Mouse (Mus musculus) heart, embryonic 14.5 days (tissue): ENCODE data around the gene Atg5. TPM values are rescaled to one million over a fixed set of nuclear protein-coding genes. Genes with fewer than 3 reads are reported as not detected.
A peak's percentile ranks its signal among the peaks of the same experiment; 100 is the strongest.

Experiments
- ATAC-seq: fragments of 200-750 bp; cut with Nextera tagmentation; 2 replicates; pipeline ENCODE4 v1.8.0; 2017; ENCODE audit warnings: low read depth, moderate TSS enrichment; ENCODE audit not compliant: insufficient number of reproducible peaks, insufficient read depth, low FRiP score
- H3K27ac ChIP-seq, 2 experiments: fragments of 200-500 bp in 1 of 2; fragments of 300-500 bp in 1 of 2; sonication (generic) in 1 of 2; replicated peaks in 1 of 2; 2 replicates each; pipeline ENCODE4 v1.5.1; 2012 to 2014; ENCODE audit warnings: low read depth in 2 of 2, low read length in 2 of 2, control low read depth in 1 of 2, mild to moderate bottlenecking in 1 of 2, mixed read lengths in 1 of 2; ENCODE audit not compliant: control insufficient read depth in 1 of 2, insufficient read depth in 1 of 2
- H3K27me3 ChIP-seq: fragments of 300-500 bp; sonication (generic); 2 replicates; pipeline ENCODE4 v1.6.1; 2014; ENCODE audit warnings: mild to moderate bottlenecking, low read length, control low read depth; ENCODE audit not compliant: control insufficient read depth, insufficient read depth
- H3K36me3 ChIP-seq: fragments of 300-500 bp; sonication (generic); 2 replicates; pipeline ENCODE4 v1.6.1; 2014; ENCODE audit warnings: mild to moderate bottlenecking, control low read depth, low read length, mixed read lengths; ENCODE audit not compliant: control insufficient read depth, insufficient read depth
- H3K4me1 ChIP-seq, 2 experiments: fragments of 200-500 bp in 1 of 2; fragments of 300-500 bp in 1 of 2; sonication (generic) in 1 of 2; 2 replicates each; pipeline ENCODE4 v1.6.1; 2012 to 2014; ENCODE audit warnings: low read length in 2 of 2, control low read depth in 1 of 2, mixed read lengths in 1 of 2; ENCODE audit not compliant: control insufficient read depth in 2 of 2, insufficient read depth in 2 of 2
- H3K4me2 ChIP-seq: fragments of 300-500 bp; sonication (generic); 2 replicates; pipeline ENCODE4 v1.6.1; 2014; ENCODE audit warnings: mild to moderate bottlenecking, low read length
- H3K4me3 ChIP-seq, 2 experiments: fragments of 200-500 bp in 1 of 2; fragments of 300-500 bp in 1 of 2; sonication (generic) in 1 of 2; 2 replicates each; pipeline ENCODE4 v1.5.1; 2012 to 2014; ENCODE audit warnings: low read length in 2 of 2, mild to moderate bottlenecking in 2 of 2, control low read depth in 1 of 2, low read depth in 1 of 2, moderate library complexity in 1 of 2; ENCODE audit not compliant: control insufficient read depth in 1 of 2, insufficient read depth in 1 of 2
- H3K9ac ChIP-seq: fragments of 300-500 bp; sonication (generic); 2 replicates; pipeline ENCODE4 v1.6.1; 2014; ENCODE audit warnings: mild to moderate bottlenecking, low read length
- H3K9me3 ChIP-seq: fragments of 300-500 bp; sonication (generic); 2 replicates; pipeline ENCODE4 v1.6.1; 2016; ENCODE audit warnings: low read length, control low read depth; ENCODE audit not compliant: control insufficient read depth
- WGBS: fragments of 180-500 bp; shearing (Covaris S2); extraction: QIAGEN DNeasy Blood & Tissue Kit; methylation state at CpG from one replicate; pipeline ENCODE4 v1.1.7; 2014; 5-methylcytosine and 5-hydroxymethylcytosine counted together
- polyA plus RNA-seq: library from polyadenylated mRNA; unstranded; fragments of >200 nt; fragmentation: Nextera tagmentation; extraction: Ambion mirVana; gene quantifications from 2 replicates; pipeline ENCODE4 v1.2.1, GENCODE M21; 2014

Gene Atg5
- polyA plus RNA-seq, 1 experiment from 2014 or later = 23.9 TPM

DNA sequence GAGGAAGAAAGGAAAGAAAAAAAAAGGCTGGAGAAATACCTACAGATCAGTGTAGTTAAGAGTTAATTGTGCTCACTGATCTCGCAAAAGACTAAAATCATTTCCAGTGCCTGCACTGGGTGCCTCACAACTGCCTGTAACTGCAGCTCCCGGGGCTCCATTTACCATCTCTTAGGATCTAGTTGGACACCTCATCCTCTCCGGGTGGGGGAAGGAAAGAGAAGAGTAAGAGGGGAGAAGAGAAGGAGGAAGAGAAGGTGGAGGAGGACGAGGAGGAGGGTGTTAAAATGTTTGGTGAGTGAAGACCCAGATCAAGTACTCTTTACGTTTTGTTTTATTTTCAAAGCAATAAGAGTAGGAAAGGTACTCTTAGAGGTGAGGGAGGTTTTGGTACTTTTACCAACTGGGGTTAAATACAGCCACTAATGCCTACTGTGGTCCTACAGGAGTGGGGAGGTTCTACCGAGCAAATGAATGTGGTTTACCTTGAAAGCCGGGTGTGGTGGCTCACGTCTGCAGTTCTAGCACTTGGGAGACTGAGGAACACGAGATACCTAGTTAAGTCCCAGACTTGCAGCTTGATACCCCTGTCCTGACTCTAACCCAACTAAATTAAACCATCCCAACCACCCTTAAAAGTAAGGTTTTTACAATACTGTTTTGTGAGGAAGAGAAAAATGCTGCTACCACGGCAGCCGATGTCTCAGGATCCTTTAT lies 574 bp upstream of the Atg5 start:
- 6% methylated on average over 11 of the region's 11 CpGs for WGBS
- no peaks in the 10 kb centered on the region for H3K9me3 ChIP-seq
- H3K36me3 ChIP-seq = no peaks in the 10 kb centered on the region
- peaks cover 6 to 19% of the 10 kb centered on the region in 2 experiments for H3K4me1 ChIP-seq
- peak overlapping the region; percentile 87 to 90 for H3K4me3 ChIP-seq
- peak overlapping the region; percentile 80 to 94 for H3K27ac ChIP-seq
- ATAC-seq = no peak
- H3K4me2 ChIP-seq = peak overlapping the region; percentile 93
- peak overlapping the region; percentile 93 for H3K9ac ChIP-seq
- H3K27me3 ChIP-seq = no peaks in the 10 kb centered on the region

DNA sequence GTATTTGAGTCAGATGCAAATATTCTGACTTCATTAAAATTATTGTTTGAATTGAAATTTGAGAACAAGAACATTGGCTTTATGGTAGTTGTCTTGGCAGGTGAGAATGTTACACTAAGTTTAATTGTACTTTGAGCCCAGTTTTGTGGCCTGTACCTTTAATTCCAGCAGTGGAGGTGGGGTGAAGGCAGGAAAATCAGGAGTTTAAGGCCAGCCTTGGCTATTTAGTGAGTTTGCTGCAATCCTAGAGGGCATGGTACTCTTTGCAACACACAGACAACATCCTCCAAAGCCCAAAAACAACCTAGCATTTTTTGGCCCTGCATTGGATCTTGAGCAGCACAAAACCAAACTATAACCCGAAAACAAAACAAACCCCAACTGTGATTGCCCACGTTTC lies 1.1 kb downstream of the Atg5 start:
- Histone ChIP-seq H3K4me2 (peak overlapping the region; percentile 93), H3K27ac (no peak overlapping the region), H3K9ac (peak overlapping the region; percentile 93), H3K4me1 (peaks cover 6 to 19% of the 10 kb centered on the region in 2 experiments), H3K27me3 (no peaks in the 10 kb centered on the region), H3K4me3 (peak overlapping the region in 1 of 2 experiments; percentile 90; a peak in 2 of 4 replicates), H3K9me3 (no peaks in the 10 kb centered on the region), H3K36me3 (no peaks in the 10 kb centered on the region)
- WGBS = 62% methylated on average over 2 of the region's 2 CpGs
- ATAC-seq = no peak

DNA sequence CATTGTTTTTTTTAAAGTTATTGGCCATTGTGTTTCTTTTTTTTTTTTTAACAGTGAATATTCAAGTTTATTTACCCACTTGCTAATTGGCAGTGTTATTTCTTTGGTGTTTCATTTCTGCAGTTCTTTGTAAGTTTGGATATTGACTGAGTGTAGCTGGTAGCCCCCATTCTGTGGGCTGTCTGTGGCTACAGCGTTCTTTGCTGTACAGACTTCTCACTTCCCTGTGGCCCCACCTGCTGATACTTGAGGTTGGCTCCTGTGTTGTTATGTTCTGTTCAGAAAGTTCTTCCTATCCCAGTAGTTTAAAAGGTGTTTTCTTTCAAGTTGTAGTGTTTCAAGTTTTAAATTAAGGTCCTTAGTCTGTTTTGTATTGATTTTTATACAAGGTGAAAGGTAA lies 14.2 kb downstream of the Atg5 start:
- 95% methylated on average over 1 of the region's 1 CpGs for WGBS
- no peaks in the 10 kb centered on the region for H3K4me1 ChIP-seq

GRCm38 (mm10) chr10:44285106-44285505 lies 16.9 kb downstream of the Atg5 start:
- no peak overlapping the region for H3K9ac ChIP-seq
- no peak for ATAC-seq

More for the DNA sequence above, 14.2 kb downstream of the Atg5 start:
- no peak for ATAC-seq
- H3K27me3 ChIP-seq = no peaks in the 10 kb centered on the region
- H3K4me2 ChIP-seq = no peak overlapping the region
- H3K4me3 ChIP-seq = no peak overlapping the region
- peaks cover 16% of the 10 kb centered on the region for H3K36me3 ChIP-seq
- H3K9me3 ChIP-seq = no peaks in the 10 kb centered on the region
- H3K9ac ChIP-seq = no peak overlapping the region
- no peak overlapping the region for H3K27ac ChIP-seq

DNA sequence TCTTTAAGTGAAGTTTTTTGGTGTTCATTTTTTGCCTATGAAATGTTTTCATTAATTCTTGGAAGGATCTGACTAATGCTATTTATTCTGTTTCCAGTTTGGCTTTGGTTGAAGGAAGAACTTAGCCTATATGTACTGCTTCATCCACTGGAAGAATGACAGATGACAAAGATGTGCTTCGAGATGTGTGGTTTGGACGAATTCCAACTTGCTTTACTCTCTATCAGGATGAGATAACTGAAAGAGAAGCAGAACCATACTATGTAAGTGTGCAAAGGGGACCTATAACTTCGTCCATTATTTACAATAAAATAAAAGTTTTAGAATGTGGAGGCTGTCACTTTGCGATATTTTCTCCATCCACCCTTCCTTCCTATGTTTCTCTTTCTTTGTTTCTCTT lies 17.8 kb downstream of the Atg5 start:
- Histone ChIP-seq H3K9me3 (no peaks in the 10 kb centered on the region), H3K36me3 (peaks cover 44% of the 10 kb centered on the region), H3K4me2 (no peak overlapping the region), H3K4me3 (no peak overlapping the region), H3K27ac (no peak overlapping the region), H3K4me1 (no peaks in the 10 kb centered on the region), H3K27me3 (no peaks in the 10 kb centered on the region), H3K9ac (no peak overlapping the region)
- 65% methylated on average over 4 of the region's 4 CpGs for WGBS
- ATAC-seq = no peak

More at GRCm38 (mm10) chr10:44285106-44285505, 16.9 kb downstream of the Atg5 start:
- Histone ChIP-seq H3K27me3 (no peaks in the 10 kb centered on the region), H3K4me1 (no peaks in the 10 kb centered on the region), H3K27ac (no peak overlapping the region), H3K36me3 (peaks cover 37% of the 10 kb centered on the region), H3K9me3 (no peaks in the 10 kb centered on the region), H3K4me3 (no peak overlapping the region), H3K4me2 (no peak overlapping the region)
- WGBS = 47% methylated on average over 1 of the region's 1 CpGs

- H3K4me1 ChIP-seq = no peaks in the 10 kb centered on the region
- WGBS = 87% methylated on average over 2 of the region's 2 CpGs
- H3K27me3 ChIP-seq = no peaks in the 10 kb centered on the region
- no peak for ATAC-seq
- H3K4me3 ChIP-seq = no peak overlapping the region
- no peaks in the 10 kb centered on the region for H3K9me3 ChIP-seq
- H3K9ac ChIP-seq = no peak overlapping the region
- peaks cover 53% of the 10 kb centered on the region for H3K36me3 ChIP-seq
- H3K4me2 ChIP-seq = no peak overlapping the region
- no peak overlapping the region for H3K27ac ChIP-seq
These were observed 22.7 kb downstream of the Atg5 start for GRCm38 (mm10) chr10:44290876-44291275.

DNA sequence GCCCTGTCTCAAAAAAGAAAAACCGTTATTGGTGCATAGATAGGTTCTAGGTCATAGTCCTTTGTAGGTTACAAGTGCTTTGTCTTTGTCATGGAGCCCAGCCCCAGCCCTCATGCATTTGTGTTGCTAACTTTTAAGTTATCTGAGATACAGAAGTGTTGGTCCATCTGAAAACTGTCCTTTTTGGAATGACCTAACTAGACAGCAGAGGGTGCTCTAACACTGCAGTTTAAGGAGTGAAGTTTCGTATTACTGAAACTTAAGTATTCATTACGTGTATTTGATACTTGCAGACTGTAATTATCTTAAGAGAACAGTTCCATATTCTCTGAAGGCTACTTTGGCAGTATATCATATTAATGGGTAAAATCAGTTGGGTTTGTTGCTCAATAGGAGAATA lies 24.0 kb downstream of the Atg5 start:
- no peaks in the 10 kb centered on the region for H3K27me3 ChIP-seq
- WGBS = 55% methylated on average over 3 of the region's 3 CpGs
- no peak overlapping the region for H3K4me2 ChIP-seq
- no peaks in the 10 kb centered on the region for H3K9me3 ChIP-seq
- no peak for ATAC-seq
- H3K4me1 ChIP-seq = no peaks in the 10 kb centered on the region
- H3K9ac ChIP-seq = no peak overlapping the region
- H3K36me3 ChIP-seq = peaks cover 40% of the 10 kb centered on the region
- H3K4me3 ChIP-seq = no peak overlapping the region
- H3K27ac ChIP-seq = no peak overlapping the region

GRCm38 (mm10) chr10:44299165-44299564 lies 31.0 kb downstream of the Atg5 start:
- WGBS = 81% methylated on average over 9 of the region's 9 CpGs
- no peaks in the 10 kb centered on the region for H3K27me3 ChIP-seq
- ATAC-seq = no peak
- no peak overlapping the region for H3K4me2 ChIP-seq
- peaks cover 18% of the 10 kb centered on the region for H3K36me3 ChIP-seq
- no peaks in the 10 kb centered on the region for H3K9me3 ChIP-seq
- no peak overlapping the region for H3K9ac ChIP-seq
- H3K27ac ChIP-seq = no peak overlapping the region
- no peaks in the 10 kb centered on the region for H3K4me1 ChIP-seq
- no peak overlapping the region for H3K4me3 ChIP-seq
